In genomic region chr1:172335804-172336203, GRCm38 (mm10) we compare ENCODE assay signal across 29 mouse cellular contexts. TPM values are rescaled to one million over a fixed set of nuclear protein-coding genes. Genes with fewer than 3 reads are reported as not detected.
DNase-seq lines count a peak whose midpoint lies in the region; ATAC-seq and TF ChIP-seq lines count a peak whose summit lies in the region.
"Had no signal": no experiment of that assay in that cellular context is flagged by ENCODE, and none has a peak within 500 bp of the region (broad histone marks: within the 10 kb centered on the region; RNA-seq: fewer than 3 reads in every experiment).

No protein-coding gene starts in this region.

- H3K4me2 ChIP-seq in lung, postnatal 0 days (replicated peaks; ENCODE audit: low read depth, low read length): no peak overlapping the region
- H3K4me2 ChIP-seq: embryonic facial prominence, embryonic 13.5 days; forebrain, embryonic 12.5 days; forebrain, embryonic 15.5 days; heart, embryonic 13.5 days; hindbrain, embryonic 13.5 days; intestine, embryonic 15.5 days had no signal

- H3K9me3 ChIP-seq in lung, postnatal 0 days (ENCODE audit: low read length): no peaks in the 10 kb centered on the region
- H3K9me3 ChIP-seq: embryonic facial prominence, embryonic 10.5 days; embryonic facial prominence, embryonic 13.5 days; forebrain, embryonic 12.5 days; forebrain, embryonic 15.5 days; heart, embryonic 10.5 days; heart, embryonic 13.5 days; hindbrain, embryonic 10.5 days; hindbrain, embryonic 13.5 days; intestine, embryonic 15.5 days had no signal

- no peak overlapping the region for H3K4me3 ChIP-seq in lung, postnatal 0 days (ENCODE audit: low read depth, low read length)
- no peak overlapping the region for H3K4me3 ChIP-seq in kidney, adult 2 months (ENCODE audit: insufficient read depth, low read depth, low read length)
- H3K4me3 ChIP-seq: embryonic facial prominence, embryonic 10.5 days; embryonic facial prominence, embryonic 13.5 days; erythroblast, embryonic 14.5 days; forebrain, embryonic 12.5 days; forebrain, embryonic 15.5 days; heart, adult 2 months; heart, embryonic 10.5 days; heart, embryonic 13.5 days; hindbrain, embryonic 10.5 days; hindbrain, embryonic 13.5 days; intestine, embryonic 15.5 days had no signal

- H3K9ac ChIP-seq in lung, postnatal 0 days (replicated peaks; ENCODE audit: low read depth): no peak overlapping the region
- H3K9ac ChIP-seq: embryonic facial prominence, embryonic 13.5 days; forebrain, embryonic 12.5 days; forebrain, embryonic 15.5 days; heart, embryonic 13.5 days; hindbrain, embryonic 13.5 days; intestine, embryonic 15.5 days had no signal

- peak; percentile 61 for ATAC-seq in common myeloid progenitor, adult 5-6 weeks (replicated peaks; ENCODE audit: low read depth, poor library complexity, severe bottlenecking)
- ATAC-seq in megakaryocyte, adult 5-6 weeks (ENCODE audit: poor library complexity, severe bottlenecking): peak; percentile 68
- no peak for ATAC-seq in lung, postnatal 0 days
- ATAC-seq: CD4-positive, CD25-positive, alpha-beta regulatory T cell, adult 4 months; forebrain, embryonic 15.5 days; hindbrain, embryonic 16.5 days; intestine, embryonic 15.5 days had no signal

- H3K27ac ChIP-seq in lung, postnatal 0 days (ENCODE audit: low read length): no peak overlapping the region
- no peak overlapping the region for H3K27ac ChIP-seq in kidney, adult 2 months (ENCODE audit: insufficient read depth, low read depth, low read length)
- H3K27ac ChIP-seq: embryonic facial prominence, embryonic 10.5 days; embryonic facial prominence, embryonic 13.5 days; forebrain, embryonic 12.5 days; forebrain, embryonic 15.5 days; heart, adult 2 months; heart, embryonic 10.5 days; heart, embryonic 13.5 days; hindbrain, embryonic 10.5 days; hindbrain, embryonic 13.5 days; intestine, embryonic 15.5 days had no signal

- TF ChIP-seq CTCF in lung, postnatal 0 days (IDR thresholded peaks at IDR 0.05): no peak
- TF ChIP-seq CTCF in kidney, adult 2 months (conservative IDR thresholded peaks at IDR 0.05; ENCODE audit: insufficient read depth, insufficient read length, low read depth, low read length): no peak

- H3K36me3 ChIP-seq in lung, postnatal 0 days (ENCODE audit: insufficient read depth, low read length): no peaks in the 10 kb centered on the region
- H3K36me3 ChIP-seq in kidney, adult 2 months (ENCODE audit: control insufficient read depth, insufficient read depth, low read length): no peaks in the 10 kb centered on the region
- H3K36me3 ChIP-seq: embryonic facial prominence, embryonic 10.5 days; embryonic facial prominence, embryonic 13.5 days; forebrain, embryonic 12.5 days; forebrain, embryonic 15.5 days; heart, embryonic 10.5 days; heart, embryonic 13.5 days; hindbrain, embryonic 10.5 days; hindbrain, embryonic 13.5 days; intestine, embryonic 15.5 days had no signal

- no peaks in the 10 kb centered on the region; the same call in 1 of the 2 replicates for H3K4me1 ChIP-seq in lung, postnatal 0 days (ENCODE audit: insufficient read depth, low read depth, low read length)
- no peaks in the 10 kb centered on the region for H3K4me1 ChIP-seq in kidney, adult 2 months (ENCODE audit: control insufficient read depth, insufficient read depth, low read length)

- TF ChIP-seq POLR2A in kidney, adult 2 months (IDR thresholded peaks at IDR 0.05; ENCODE audit: low read depth, low read length): no peak

- 65% methylated on average over 15 of the region's 15 CpGs for WGBS in lung, postnatal 0 days
- 83% methylated on average over 15 of the region's 15 CpGs for WGBS in kidney, adult 2 months

- no peaks in the 10 kb centered on the region for H3K27me3 ChIP-seq in lung, postnatal 0 days (replicated peaks; ENCODE audit: insufficient read depth, low read length)
- H3K27me3 ChIP-seq in kidney, adult 2 months (replicated peaks; ENCODE audit: control insufficient read depth, insufficient read depth, low read length): no peaks in the 10 kb centered on the region
- H3K27me3 ChIP-seq: forebrain, embryonic 15.5 days; hindbrain, embryonic 13.5 days had no signal

- DNase-seq in cerebellum, adult 9-11 months: peak; percentile 12
- DNase-seq in cerebellum, postnatal 25 days: no peak
- DNase-seq in lung, postnatal 0 days (ENCODE audit: low spot score): no peak
- no peak for DNase-seq in kidney, adult 2 months
- no peak for DNase-seq in ovary, adult 18-20 months (ENCODE audit: low spot score)
- DNase-seq: adrenal gland, adult 8-10 months; adrenal gland, postnatal 36 days; cerebellum, postnatal 14 days; embryo, embryonic 11 days; gastrocnemius, postnatal 25 days; heart, adult 2 months; kidney, adult 11 months had no signal

- TF ChIP-seq EP300 in lung, postnatal 0 days (IDR thresholded peaks at IDR 0.05): no peak

RNA-seq across cellular contexts. Expression of gene Kcnj10, which starts 5.2 kb away (rescaled TPM):
- total RNA-seq in common myeloid progenitor, adult 5-6 weeks (2017): 0.27 and 0.39 TPM in 2 replicates
- 0.23 and 0.42 TPM in 2 replicates for total RNA-seq in megakaryocyte, adult 5-6 weeks (2015)
- total RNA-seq in megakaryocyte, adult 5-6 weeks (2017): 0.26 and 0.28 TPM in 2 replicates
- polyA plus RNA-seq in lung, postnatal 0 days (2015; fragmentation: Nextera tagmentation; extraction: Ambion mirVana): 0.04 TPM in 2 replicates
- 17.0 and 17.1 TPM in 2 replicates for polyA plus RNA-seq in kidney, adult 2 months (2012; rRNA removed)
- polyA plus RNA-seq: C2C12; CD4-positive, CD25-positive, alpha-beta regulatory T cell, adult 4 months; erythroblast, embryonic 14.5 days; heart, embryonic 13.5 days had no signal

RNA-seq across cellular contexts. Expression of gene Kcnj9, which starts 6.7 kb away (rescaled TPM):
- not detected in 2 replicates for total RNA-seq in common myeloid progenitor, adult 5-6 weeks (2017)
- total RNA-seq in megakaryocyte, adult 5-6 weeks (2015): not detected in 2 replicates
- not detected in 2 replicates for total RNA-seq in megakaryocyte, adult 5-6 weeks (2017)
- polyA plus RNA-seq in lung, postnatal 0 days (2015; fragmentation: Nextera tagmentation; extraction: Ambion mirVana): not detected in 2 replicates
- polyA plus RNA-seq in kidney, adult 2 months (2012; rRNA removed): 0.06 and 0.11 TPM in 2 replicates
- total RNA-seq: gastrocnemius, adult 8-10 months; gastrocnemius, postnatal 25 days; heart, adult 2 months had no signal
- polyA plus RNA-seq: CD4-positive, CD25-positive, alpha-beta regulatory T cell, adult 4 months; embryonic facial prominence, embryonic 13.5 days; heart, embryonic 10.5 days; heart, embryonic 13.5 days; heart, embryonic 16.5 days; intestine, embryonic 15.5 days had no signal

RNA-seq across cellular contexts. Expression of gene Atp1a2, which starts 37.9 kb away (rescaled TPM):
- not detected in 2 replicates for total RNA-seq in common myeloid progenitor, adult 5-6 weeks (2017)
- 0.02 TPM in 1 of 2 replicates, not detected in the other for total RNA-seq in megakaryocyte, adult 5-6 weeks (2015)
- total RNA-seq in megakaryocyte, adult 5-6 weeks (2017): not detected in 2 replicates
- polyA plus RNA-seq in lung, postnatal 0 days (2015; fragmentation: Nextera tagmentation; extraction: Ambion mirVana): 15.3 and 17.0 TPM in 2 replicates
- 21.5 and 36.4 TPM in 2 replicates for polyA plus RNA-seq in kidney, adult 2 months (2012; rRNA removed)
- polyA plus RNA-seq: erythroblast, embryonic 14.5 days had no signal

RNA-seq across cellular contexts. Expression of gene Pigm, which starts 40.5 kb away (rescaled TPM):
- total RNA-seq in common myeloid progenitor, adult 5-6 weeks (2017): 17.5 and 20.4 TPM in 2 replicates
- 14.1 and 15.5 TPM in 2 replicates for total RNA-seq in megakaryocyte, adult 5-6 weeks (2015)
- total RNA-seq in megakaryocyte, adult 5-6 weeks (2017): 14.8 and 15.1 TPM in 2 replicates
- 3.5 and 3.9 TPM in 2 replicates for polyA plus RNA-seq in lung, postnatal 0 days (2015; fragmentation: Nextera tagmentation; extraction: Ambion mirVana)
- polyA plus RNA-seq in kidney, adult 2 months (2012; rRNA removed): 4.9 and 5.6 TPM in 2 replicates
